Mouse (Mus musculus): ENCODE results near the gene Xaf1.

DNA sequence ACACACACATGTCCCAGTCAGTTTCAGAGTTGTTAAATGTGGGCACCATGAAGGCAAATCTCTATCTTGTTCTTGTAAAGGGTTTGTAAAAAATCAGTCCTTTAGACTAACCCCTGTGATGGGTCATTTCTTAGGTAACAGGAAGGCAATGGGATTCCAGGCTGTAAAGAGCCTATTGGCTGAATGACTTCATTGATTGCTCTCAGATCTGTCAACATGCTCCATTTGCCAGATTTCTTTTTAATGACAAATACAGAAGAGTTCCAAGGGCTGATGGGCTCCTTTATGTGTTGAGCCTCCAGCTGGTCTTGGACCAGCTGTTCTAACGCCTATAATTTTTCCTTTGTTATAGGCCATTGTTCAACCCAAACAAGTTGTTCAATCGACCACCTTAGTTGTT is 8.3 kb upstream of the Xaf1 start:
- TF ChIP-seq CTCF (conservative IDR thresholded peaks at IDR 0.05; ENCODE audit: insufficient read depth, insufficient read length, low read depth, low read length) (no peak), POLR2A (IDR thresholded peaks at IDR 0.05; ENCODE audit: low read depth, low read length) (no peak)
